Mouse (Mus musculus) G1E (cell line): ENCODE measurements around the gene Cenpn. TPM values are rescaled to one million over a fixed set of nuclear protein-coding genes. Genes with fewer than 3 reads are reported as not detected.

ENCODE experiments used
- ATAC-seq: 2 replicates; pipeline ENCODE4 v1.8.0; 2016; ENCODE audit warnings: mild to moderate bottlenecking; ENCODE audit not compliant: insufficient number of reproducible peaks, poor library complexity, low FRiP score, severe bottlenecking; ENCODE audit errors: extremely low read depth
- DNase-seq: peaks from one replicate; pipeline ENCODE4 v3.0.0; 2012; ENCODE audit warnings: low spot score
- H3K27me3 ChIP-seq: 2 replicates; pipeline ENCODE4 v1.6.1; 2012; ENCODE audit warnings: mild to moderate bottlenecking, low read length, inconsistent platforms; ENCODE audit not compliant: insufficient read depth
- H3K36me3 ChIP-seq: replicated peaks from 2 replicates; pipeline ENCODE3; 2012; ENCODE audit warnings: mild to moderate bottlenecking, inconsistent platforms
- H3K4me1 ChIP-seq: 2 replicates; pipeline ENCODE4 v1.6.1; 2012; ENCODE audit warnings: low read depth, low read length, inconsistent platforms, mixed read lengths; ENCODE audit not compliant: insufficient read depth
- H3K4me3 ChIP-seq: 2 replicates; pipeline ENCODE4 v1.5.1; 2012; ENCODE audit warnings: low read depth, mild to moderate bottlenecking, inconsistent platforms, low read length, moderate library complexity, mixed read lengths
- H3K9me3 ChIP-seq: replicated peaks from 2 replicates; pipeline ENCODE4 v1.6.1; 2012; ENCODE audit warnings: inconsistent platforms
- CTCF ChIP-seq: IDR thresholded peaks from 2 replicates; pipeline ENCODE4 v1.5.1; 2012; ENCODE audit warnings: low read depth, low read length, inconsistent platforms, mixed read lengths
- GATA1 ChIP-seq: IDR thresholded peaks from 2 replicates; pipeline ENCODE4 v1.6.1; 2012; ENCODE audit warnings: borderline replicate concordance, low read length, inconsistent platforms, mixed read lengths
- GATA2 ChIP-seq: IDR thresholded peaks from 2 replicates; pipeline ENCODE4 v1.6.1; 2012; ENCODE audit warnings: low read depth, low read length, inconsistent platforms, borderline replicate concordance
- POLR2AphosphoS5 ChIP-seq: IDR thresholded peaks from 2 replicates; pipeline ENCODE4 v1.6.1; 2012; ENCODE audit warnings: low read depth, low read length, inconsistent platforms; ENCODE audit not compliant: insufficient replicate concordance
- TAL1 ChIP-seq: conservative IDR thresholded peaks from 2 replicates; pipeline ENCODE4 v1.6.1; 2012; ENCODE audit warnings: low read depth, low read length, inconsistent platforms, mixed read lengths
- polyA plus RNA-seq: library from polyadenylated mRNA; stranded (reverse); fragments of >175 nt; gene quantifications from 2 replicates; pipeline ENCODE4 v1.2.3, GENCODE M21; 2012
- total RNA-seq, 2 experiments: library from RNA; stranded (forward) in 1 of 2; stranded (reverse) in 1 of 2; fragments of 200-1000 nt in 1 of 2; fragments of >200 nt in 1 of 2; fragmentation: Nextera tagmentation in 1 of 2; gene quantifications; 2 replicates each; pipeline ENCODE4 v1.2.3; 2014 to 2017

The Cenpn gene
- total and polyA plus RNA-seq, 3 experiments: 11.2 to 69.8 (median 49.2) TPM

DNA sequence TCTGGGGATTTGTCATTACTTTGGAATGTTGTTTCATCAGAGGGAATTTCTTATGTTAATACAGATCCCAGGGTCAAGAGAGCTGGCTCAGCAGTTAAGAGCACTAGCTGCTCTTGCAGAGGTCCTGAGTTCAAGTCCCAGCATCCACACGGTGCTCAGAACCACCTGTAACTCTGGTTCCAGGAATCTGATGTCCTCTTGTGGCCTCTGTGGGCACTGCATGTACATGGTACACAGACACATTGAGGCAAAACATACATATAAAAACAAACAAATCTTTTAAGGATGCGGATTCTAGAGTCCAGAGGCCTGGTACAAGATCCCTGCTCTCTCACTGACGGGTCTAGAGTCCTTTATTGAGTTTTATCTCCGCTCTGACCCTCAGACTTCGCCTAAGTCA is 7.1 kb downstream of the Cenpn start:
- Histone ChIP-seq H3K4me1 (peaks cover 5% of the 10 kb centered on the region; the same call in 1 of the 2 replicates), H3K9me3 (no peaks in the 10 kb centered on the region), H3K27me3 (no peaks in the 10 kb centered on the region), H3K4me3 (no peak overlapping the region), H3K36me3 (peaks cover 99% of the 10 kb centered on the region)
- no peak for ATAC-seq
- no peak for DNase-seq
- TF ChIP-seq TAL1: no peak
- TF ChIP-seq CTCF: no peak
- TF ChIP-seq GATA1: no peak
- no peak for TF ChIP-seq POLR2AphosphoS5

DNA sequence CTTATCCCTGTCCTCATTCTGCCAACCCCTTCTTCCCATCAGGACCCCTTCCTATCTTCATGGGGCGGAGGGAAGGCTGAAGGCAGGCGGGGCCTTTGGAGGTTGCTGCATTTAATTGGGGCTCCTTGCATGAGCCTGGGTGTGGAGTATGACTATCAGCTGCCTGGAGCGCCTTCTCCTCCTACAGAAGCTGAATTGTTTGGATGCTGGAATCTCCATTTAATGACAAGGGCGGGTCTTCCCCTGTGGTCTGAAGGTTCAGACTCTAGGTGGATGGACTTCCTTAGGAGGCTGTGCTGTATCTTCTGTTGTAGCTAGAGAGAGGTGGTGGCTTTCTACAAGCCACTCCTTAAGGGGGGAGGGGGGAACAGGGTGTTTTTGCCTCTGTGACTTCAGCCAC is 13.4 kb downstream of the Cenpn start:
- ATAC-seq: no peak

GRCm38 (mm10) chr8:116935506-116935905 is 14.0 kb downstream of the Cenpn start:
- H3K4me3 ChIP-seq: no peak overlapping the region
- H3K36me3 ChIP-seq: peaks cover 99% of the 10 kb centered on the region
- TF ChIP-seq POLR2AphosphoS5 (no peak), GATA2 (no peak), TAL1 (no peak), CTCF (no peak), GATA1 (no peak)
- no peak for DNase-seq
- no peaks in the 10 kb centered on the region for H3K4me1 ChIP-seq
- H3K27me3 ChIP-seq: no peaks in the 10 kb centered on the region
- no peak for ATAC-seq
- no peaks in the 10 kb centered on the region for H3K9me3 ChIP-seq

More for the DNA sequence above, 13.4 kb downstream of the Cenpn start:
- no peak for DNase-seq
- no peaks in the 10 kb centered on the region for H3K4me1 ChIP-seq
- no peaks in the 10 kb centered on the region for H3K27me3 ChIP-seq
- H3K9me3 ChIP-seq: no peaks in the 10 kb centered on the region
- H3K4me3 ChIP-seq: no peak overlapping the region
- no peak for TF ChIP-seq POLR2AphosphoS5
- no peak for TF ChIP-seq GATA1
- no peak for TF ChIP-seq GATA2
- no peak for TF ChIP-seq CTCF
- no peak for TF ChIP-seq TAL1
- H3K36me3 ChIP-seq: peaks cover 98% of the 10 kb centered on the region

DNA sequence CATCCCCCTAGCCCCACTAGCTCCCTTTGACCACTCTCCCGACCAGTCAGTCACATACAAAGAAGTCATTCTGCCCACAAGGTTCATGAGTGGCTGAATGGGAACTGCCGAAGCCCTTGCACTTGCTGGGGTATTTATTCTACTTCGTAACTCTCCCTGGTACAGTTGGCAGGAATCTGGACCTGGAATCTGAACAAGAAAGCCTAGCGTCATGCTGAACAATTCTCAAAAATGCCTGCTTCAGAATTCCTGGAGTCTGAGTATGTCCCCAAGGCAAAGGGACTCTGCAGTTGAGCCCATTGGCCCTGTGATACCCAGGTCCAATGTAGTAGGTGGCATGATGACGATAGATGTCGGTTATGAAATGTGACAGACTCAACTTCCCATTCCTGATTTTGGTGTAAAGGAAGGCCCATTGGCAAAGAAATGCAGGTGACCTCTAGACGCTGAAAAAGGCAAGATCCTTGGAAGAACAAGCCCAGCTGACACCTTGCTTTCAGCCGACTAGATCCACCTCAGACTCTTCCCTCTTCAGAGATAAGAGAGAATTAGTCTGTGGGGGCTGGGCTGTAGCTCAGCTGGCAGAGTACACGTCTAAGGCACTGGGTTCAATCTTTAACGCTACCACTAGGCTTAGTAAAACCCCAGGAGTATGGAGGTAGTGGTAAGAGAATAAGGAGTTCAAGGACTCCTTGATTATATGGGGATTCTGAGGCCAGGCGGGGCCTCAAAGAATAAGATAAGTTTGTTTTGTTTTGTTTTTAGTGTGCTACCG is 20.9 kb downstream of the Cenpn start:
- Histone ChIP-seq H3K27me3 (no peaks in the 10 kb centered on the region), H3K4me3 (no peak overlapping the region), H3K9me3 (no peaks in the 10 kb centered on the region), H3K36me3 (peaks cover 73% of the 10 kb centered on the region), H3K4me1 (peaks cover 43% of the 10 kb centered on the region)
- ATAC-seq (no peak), DNase-seq (no peak)
- TF ChIP-seq GATA2 (no peak), TAL1 (no peak), GATA1 (no peak), POLR2AphosphoS5 (no peak), CTCF (no peak)

DNA sequence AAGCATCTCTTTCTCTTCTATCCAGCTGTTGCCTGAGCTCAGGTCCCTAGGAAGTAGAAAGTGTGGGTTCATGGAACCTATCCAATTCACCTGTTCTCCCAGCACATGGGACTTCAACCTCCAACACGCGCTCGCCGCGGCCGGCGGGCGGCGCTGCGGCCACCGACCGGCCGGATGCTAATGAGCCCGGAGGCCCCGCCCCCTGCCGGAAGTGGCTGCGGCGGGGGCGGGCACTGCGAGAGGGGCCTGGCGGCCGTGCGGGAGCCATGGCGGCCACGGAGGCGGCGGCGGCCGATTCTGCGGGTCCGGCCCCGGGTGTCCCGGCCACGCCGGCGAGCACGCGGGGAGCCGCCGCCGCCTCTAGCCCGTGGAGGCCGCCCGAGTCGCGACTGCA is 21.6 kb downstream of the Cenpn start, which contains the start of gene Atmin:
Gene Atmin (plus strand): TSS at position 233 of the 394 bp plus-strand sequence.
- ATAC-seq (peak; percentile 18), DNase-seq (peak; percentile 89)
- no peaks in the 10 kb centered on the region for H3K27me3 ChIP-seq
- H3K36me3 ChIP-seq: peaks cover 71% of the 10 kb centered on the region
- peak within 1 kb of the TSS; percentile 100 for H3K4me3 ChIP-seq
- no peaks in the 10 kb centered on the region for H3K9me3 ChIP-seq
- H3K4me1 ChIP-seq: peaks cover 49% of the 10 kb centered on the region
- TF ChIP-seq CTCF: peak; percentile 36; the same call in 1 of the 2 replicates
- TF ChIP-seq TAL1: no peak
- no peak for TF ChIP-seq GATA1
- no peak for TF ChIP-seq POLR2AphosphoS5
- no peak for TF ChIP-seq GATA2

DNA sequence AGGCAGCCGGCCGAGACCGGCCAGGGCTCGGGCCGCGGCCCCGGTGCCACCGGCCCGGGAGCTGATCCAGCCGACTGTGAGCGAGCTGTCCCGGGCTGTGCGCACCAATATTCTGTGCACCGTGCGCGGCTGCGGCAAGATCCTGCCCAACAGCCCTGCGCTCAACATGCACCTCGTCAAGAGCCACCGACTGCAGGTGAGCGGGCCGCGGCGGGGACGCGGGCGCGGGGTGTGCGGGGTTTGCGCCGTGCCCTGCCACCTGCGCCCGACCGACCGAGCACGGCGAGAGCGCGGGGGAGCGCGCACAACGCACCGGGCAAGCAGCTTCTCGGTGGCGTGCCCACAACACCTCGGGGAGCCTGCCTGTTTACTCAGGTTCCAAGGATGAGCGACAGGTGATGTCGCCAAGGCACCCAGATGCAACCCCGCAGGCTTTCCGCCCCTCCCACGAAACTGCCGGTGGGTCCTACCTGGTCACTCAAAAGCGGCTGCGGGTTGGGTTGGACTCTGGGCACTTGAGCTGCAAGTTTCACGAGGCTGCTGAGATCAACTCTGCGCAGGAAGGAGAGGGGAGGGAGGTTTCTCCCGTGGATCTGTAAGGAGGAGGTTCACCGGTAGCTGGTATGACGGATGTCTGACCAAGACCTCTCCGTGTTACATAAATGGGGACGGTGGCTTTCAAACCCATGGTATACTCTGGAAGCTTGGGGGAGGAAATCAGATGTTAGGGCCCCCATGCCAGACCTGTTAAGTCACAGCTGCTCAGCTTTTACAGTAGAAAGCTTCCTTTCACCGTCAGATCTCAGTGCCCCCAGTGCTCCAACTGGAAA is 22.2 kb downstream of the Cenpn start:
- ATAC-seq (no peak), DNase-seq (peak; percentile 39)
- TF ChIP-seq GATA1 (no peak), CTCF (no peak), GATA2 (no peak), POLR2AphosphoS5 (no peak), TAL1 (no peak)
- H3K9me3 ChIP-seq: no peaks in the 10 kb centered on the region
- H3K4me1 ChIP-seq: peaks cover 51% of the 10 kb centered on the region
- H3K36me3 ChIP-seq: peaks cover 67% of the 10 kb centered on the region
- peak overlapping the region; percentile 100 for H3K4me3 ChIP-seq
- no peaks in the 10 kb centered on the region for H3K27me3 ChIP-seq
